Mouse (Mus musculus): ENCODE measurements around the gene D430042O09Rik.

The D430042O09Rik gene

GRCm38 (mm10) chr7:125864026-125864425 lies 156.3 kb downstream of the D430042O09Rik start:
- in situ Hi-C loops (cut with MboI; ENCODE audit: unreplicated experiment in 2 of 2) = no loop called here

GRCm38 (mm10) chr7:125865234-125865633 lies 157.5 kb downstream of the D430042O09Rik start:
- in situ Hi-C loops (cut with MboI; ENCODE audit: unreplicated experiment in 2 of 2) = no loop called here

DNA sequence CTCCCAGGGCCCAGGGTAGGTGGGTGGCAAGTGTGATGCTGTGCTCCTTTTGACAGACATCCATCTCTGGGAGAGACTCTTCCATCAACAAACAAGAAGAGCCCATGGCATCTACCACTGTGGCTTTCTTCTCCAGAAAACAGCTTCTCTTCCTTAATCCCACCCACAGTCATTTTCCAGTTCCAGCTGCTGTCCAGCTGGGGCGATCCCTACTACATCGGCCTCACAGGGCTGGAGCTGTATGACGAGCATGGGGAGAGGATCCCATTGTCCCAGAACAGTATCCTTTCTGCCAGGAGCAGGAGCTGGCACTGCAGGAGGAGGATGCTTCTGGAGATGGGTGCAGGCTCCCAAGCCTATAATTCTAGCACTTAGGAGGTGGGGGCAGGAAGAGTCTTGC lies 160.9 kb downstream of the D430042O09Rik start:
- in situ Hi-C loops (cut with MboI; ENCODE audit: unreplicated experiment in 2 of 2) = no loop called here

DNA sequence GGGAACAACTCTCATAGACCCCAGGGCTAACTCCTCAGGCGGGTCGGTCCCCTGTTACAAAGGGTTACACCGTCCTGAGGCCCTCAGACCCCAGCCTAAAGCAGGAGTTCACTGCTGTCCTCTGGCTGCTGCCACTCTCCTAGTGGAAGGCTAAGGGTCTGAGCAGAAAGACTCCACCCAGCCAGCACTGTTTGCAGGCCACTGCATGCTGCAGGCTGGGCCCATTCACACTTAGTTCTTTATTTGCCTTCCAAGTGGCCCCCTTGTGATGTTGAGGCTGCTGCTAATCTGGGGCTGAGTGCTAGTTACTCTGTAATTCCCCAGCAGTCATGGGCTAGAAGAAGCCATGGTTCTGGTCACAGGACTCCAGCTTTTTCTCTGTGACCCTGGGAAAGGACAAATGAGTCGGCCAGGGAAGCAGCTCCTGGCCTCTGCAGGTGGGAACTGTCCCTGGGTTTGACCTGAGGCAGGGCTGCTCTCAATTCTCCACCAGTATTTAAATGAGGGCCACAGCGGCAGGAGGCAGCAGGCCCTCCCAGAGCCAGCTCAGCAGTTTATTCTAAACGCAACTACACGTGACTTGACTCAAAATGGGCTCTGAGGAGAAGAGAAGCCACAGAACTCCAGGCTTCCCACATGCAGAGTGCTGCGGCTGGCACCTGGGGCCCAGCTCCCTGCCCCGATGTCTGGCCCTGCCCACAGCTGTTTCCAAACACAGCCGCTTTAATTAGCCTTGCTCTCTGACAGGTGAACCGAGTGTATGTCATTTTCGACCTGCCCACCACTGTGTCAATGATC lies 163.9 kb downstream of the D430042O09Rik start:
- in situ Hi-C loops (cut with MboI; ENCODE audit: unreplicated experiment in 2 of 2) = no loop called here

- in situ Hi-C loops (cut with MboI; ENCODE audit: unreplicated experiment in 2 of 2) = no loop called here
Observed at GRCm38 (mm10) chr7:125872202-125872580, 164.5 kb downstream of the D430042O09Rik start.

GRCm38 (mm10) chr7:125872874-125873273 lies 165.2 kb downstream of the D430042O09Rik start:
- in situ Hi-C loops (cut with MboI; ENCODE audit: unreplicated experiment in 2 of 2) = no loop called here

GRCm38 (mm10) chr7:125873971-125874495 lies 166.3 kb downstream of the D430042O09Rik start:
- in situ Hi-C loops (cut with MboI; ENCODE audit: unreplicated experiment in 2 of 2) = no loop called here

DNA sequence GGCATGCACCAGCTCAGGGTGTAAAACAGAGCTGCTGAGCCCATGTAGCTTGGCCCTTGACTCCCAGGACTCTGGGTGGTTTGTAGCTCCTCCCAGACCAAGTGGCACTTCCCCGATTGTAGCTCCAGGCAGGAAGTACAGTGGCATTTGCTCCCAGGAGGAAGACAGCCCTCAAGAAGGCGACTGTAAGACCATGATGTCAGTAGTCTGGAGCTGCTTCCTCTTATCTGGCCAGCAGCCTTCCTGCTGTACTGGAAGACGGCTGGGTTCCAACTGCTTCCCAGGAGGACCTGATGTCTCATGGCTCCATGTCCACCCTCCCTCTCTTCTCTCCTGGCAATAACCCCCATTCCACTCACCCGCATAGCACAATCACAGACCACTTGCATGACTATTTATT lies 170.4 kb downstream of the D430042O09Rik start:
- in situ Hi-C loops (cut with MboI; ENCODE audit: unreplicated experiment in 2 of 2) = no loop called here

DNA sequence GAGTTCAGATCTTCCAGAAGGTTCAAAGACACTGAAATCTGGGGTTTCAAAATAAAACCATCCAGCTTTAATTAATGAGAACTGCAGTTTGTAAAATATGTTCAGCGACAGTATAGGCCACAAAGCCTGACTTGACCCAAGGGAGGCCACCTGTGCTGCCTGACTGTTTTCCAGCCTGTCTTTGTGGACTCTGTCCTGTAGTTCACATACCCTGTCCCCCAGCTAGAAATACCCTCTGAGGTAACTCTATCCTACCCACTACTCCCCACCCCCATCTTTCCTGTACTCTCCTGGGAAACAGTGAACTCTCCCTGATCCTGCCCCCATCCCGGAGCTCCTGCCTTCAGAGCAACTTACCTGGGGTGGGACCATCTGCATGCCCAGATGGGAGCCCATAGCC lies 175.5 kb downstream of the D430042O09Rik start:
- in situ Hi-C loops (cut with MboI; ENCODE audit: unreplicated experiment in 2 of 2) = no loop called here

DNA sequence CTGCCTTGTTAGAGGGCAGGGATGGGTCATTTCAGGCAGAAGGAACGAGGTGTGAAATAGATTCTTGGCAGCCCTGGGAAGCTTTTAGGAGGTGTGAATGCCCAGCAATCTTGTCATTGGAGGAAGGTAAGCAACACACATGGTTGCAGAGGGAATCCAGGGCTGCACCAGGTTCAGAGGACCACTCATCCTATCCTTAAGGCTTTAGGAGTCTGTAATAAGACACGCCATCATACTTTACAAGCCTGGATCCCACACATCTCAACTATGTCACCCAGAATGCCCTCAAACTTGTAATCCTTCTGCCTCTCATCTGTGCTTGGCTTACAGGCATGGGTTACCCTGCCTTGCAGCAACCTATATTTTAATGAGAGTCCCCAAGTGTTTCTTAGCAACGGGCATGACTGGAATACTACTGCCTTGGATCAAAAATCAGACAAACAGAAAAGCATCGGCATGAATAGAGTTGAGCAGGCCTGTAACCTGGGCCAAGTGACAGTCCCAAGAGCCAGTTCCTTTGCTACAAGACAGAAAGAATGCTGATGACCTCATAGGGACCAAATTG lies 178.5 kb downstream of the D430042O09Rik start:
- in situ Hi-C loops (cut with MboI; ENCODE audit: unreplicated experiment in 2 of 2) = no loop called here

GRCm38 (mm10) chr7:125887124-125887523 lies 179.4 kb downstream of the D430042O09Rik start:
- in situ Hi-C loops (cut with MboI; ENCODE audit: unreplicated experiment in 2 of 2) = no loop called here

GRCm38 (mm10) chr7:125887761-125888160 lies 180.1 kb downstream of the D430042O09Rik start:
- in situ Hi-C loops (cut with MboI; ENCODE audit: unreplicated experiment in 2 of 2) = no loop called here

DNA sequence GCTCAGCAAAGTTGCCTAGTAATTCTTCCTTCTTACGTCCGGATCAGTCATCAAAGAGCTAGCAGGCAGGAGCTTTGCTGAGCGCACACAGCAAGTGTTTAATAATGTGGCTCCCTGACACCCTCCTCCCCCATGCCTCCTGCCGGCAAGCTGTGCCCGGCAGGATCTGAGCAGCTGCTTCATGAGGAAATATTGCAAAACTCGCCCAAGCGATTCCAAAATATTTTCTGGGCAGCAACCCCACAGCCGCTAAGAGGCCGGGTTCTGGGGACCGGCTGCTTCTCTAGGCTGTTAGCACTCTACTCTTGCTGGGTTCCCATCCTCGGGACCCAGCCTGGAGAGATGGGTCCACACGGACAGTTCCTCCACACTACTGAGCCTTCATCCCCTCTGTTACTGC lies 180.7 kb downstream of the D430042O09Rik start:
- in situ Hi-C loops (cut with MboI; ENCODE audit: unreplicated experiment in 2 of 2) = no loop called here

DNA sequence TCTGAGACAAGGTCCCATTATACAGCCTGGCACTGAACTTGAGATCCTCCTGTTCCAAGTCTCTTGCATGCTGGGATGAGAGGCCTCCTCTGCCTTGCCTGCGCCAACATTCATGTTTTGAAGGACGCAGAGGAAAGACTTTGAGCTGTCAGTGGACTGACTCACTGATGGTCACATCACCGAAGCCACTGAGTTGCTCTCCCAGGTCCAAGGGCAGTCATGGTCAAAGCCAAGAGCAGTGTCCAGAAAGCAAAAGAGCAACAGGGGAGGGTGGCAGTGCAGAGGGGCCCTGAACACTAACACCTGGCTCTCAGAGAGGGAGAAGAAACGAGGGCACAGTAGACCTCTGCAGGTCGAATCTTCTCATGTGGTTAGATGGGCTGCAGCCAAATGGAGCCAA lies 185.9 kb downstream of the D430042O09Rik start:
- in situ Hi-C loops (cut with MboI; ENCODE audit: unreplicated experiment in 2 of 2) = no loop called here

DNA sequence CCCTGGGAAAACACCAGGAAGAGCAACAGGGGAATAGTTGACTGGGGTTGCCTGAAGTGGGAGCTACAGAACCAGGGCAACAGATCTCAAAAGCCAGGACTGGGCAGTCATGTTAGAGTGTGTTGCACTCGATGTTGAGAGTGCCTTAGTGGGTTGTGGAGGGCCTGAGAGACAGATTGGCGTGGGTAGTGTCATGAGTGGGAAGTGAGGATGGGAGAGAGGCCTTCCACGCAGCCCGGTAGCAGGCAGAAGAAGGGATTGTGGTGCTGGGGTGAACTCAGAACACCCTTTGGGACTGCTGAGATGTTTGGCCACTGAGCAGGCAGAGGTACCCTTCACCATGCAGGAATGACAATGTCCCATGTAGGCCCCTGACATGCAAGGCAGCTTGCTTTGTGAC lies 189.4 kb downstream of the D430042O09Rik start:
- in situ Hi-C loops (cut with MboI; ENCODE audit: unreplicated experiment in 2 of 2) = no loop called here

DNA sequence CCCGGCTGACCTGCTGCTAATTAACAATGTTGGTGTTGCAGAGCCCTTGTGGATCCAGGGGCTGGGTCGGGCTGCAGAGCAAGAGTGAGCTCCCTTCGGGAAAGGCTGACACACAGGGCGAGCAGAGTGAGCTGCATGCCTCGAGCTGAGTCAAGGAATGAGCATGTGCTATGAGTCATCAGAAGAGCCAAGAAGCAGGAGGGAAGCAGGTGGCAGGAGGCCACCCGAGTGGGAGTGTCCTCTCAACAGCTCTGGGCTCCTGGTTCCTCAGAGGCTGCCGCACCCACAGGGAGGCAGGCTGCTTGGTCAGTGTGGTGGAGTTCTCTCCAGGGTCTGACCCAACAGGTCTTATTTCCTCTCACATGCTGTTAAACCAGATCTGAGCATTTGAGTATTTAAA lies 191.3 kb downstream of the D430042O09Rik start:
- in situ Hi-C loops (cut with MboI; ENCODE audit: unreplicated experiment in 2 of 2) = no loop called here

DNA sequence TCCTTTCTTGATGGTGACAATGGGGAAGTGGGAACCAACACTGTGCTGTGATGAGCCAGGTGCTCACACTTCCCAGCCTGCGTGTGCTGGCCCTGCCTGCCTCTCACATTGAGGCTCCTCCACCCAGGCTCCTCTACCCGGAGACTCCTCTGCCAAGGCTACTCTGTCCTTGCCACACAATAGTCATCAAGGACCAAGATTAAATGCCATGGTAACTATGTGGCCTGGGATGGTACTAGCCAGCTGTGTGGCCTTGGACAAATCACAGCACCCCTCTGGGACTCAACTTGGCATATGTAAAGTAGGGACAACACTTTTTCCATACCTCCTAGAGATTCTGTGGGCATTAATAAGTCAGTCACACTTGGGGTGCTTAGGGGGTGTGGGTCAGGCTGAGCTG lies 192.2 kb downstream of the D430042O09Rik start:
- in situ Hi-C loops (cut with MboI; ENCODE audit: unreplicated experiment in 2 of 2) = no loop called here

DNA sequence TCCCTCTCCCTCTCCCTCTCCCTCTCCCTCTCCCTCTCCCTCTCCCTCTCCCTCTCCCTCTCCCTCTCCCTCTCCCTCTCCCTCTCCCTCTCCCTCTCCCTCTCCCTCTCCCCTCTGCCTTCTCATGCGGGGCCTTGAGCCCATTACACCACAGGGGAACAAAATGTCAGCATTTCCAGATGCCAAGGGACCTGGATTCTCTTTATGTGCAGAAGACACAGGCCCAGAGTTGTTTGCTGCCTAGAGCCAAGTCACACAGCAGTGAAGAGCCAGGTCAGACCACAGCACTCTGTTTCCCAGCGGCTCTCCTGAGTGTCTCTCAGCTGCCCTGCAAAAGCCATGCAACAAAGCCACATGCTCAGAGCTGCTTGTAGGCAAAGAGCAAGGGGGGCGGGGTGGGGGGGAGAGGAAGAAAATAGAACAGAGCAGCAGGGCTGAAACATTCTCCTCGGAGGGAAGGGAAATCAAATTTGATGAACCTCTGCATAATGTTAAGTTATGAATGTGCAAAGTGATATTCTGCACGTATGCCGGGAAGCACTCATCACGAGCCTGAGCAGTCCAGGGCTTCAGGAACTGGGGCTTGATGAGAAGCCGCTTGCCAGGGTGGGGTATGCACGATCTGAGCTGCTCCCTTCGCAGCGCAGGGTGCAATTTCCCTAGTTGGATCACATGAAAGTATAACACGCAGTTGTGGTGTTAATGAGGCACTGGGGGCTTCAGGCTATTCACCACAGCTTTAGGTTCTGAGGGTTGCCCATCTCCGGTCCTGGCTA lies 192.9 kb downstream of the D430042O09Rik start:
- in situ Hi-C loops (cut with MboI; ENCODE audit: unreplicated experiment in 2 of 2) = no loop called here

DNA sequence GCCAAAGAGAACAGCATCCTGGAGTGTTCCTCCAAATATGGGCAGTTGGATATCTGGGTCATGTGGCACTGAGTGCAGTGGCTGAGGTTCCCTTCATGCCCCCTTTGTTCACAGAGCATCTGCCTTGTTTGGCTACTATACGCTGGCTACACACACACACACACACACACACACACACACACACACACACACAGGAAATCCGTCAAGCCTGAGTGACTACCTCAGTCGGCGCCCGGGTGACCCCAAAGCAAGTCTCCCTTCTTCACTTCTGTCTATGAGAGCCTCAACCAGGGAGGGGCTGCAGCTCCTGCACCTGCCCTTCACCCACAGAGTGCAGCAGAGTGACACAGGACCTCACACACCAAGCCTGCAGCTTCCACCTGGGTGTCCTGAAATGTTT lies 213.1 kb downstream of the D430042O09Rik start:
- in situ Hi-C loops (cut with MboI; ENCODE audit: unreplicated experiment in 2 of 2) = loop anchor here in 1 of 2 experiments (10.0 kb wide), 1 partner anchor 164 kb away; the partner anchor contains the start of gene Gsg1l

- in situ Hi-C loops (cut with MboI; ENCODE audit: unreplicated experiment in 2 of 2) = loop anchor here in 1 of 2 experiments (10.0 kb wide), 1 partner anchor 161 kb away; the partner anchor contains the start of gene Gsg1l
Observed at GRCm38 (mm10) chr7:125924044-125924443, 216.4 kb downstream of the D430042O09Rik start.

Measured in v-Abl transformed pro-B cells (cell line).